Mouse (Mus musculus) megakaryocyte, adult 5-6 weeks (primary cell): ENCODE measurements around the gene Ltk. TPM values are rescaled to one million over a fixed set of nuclear protein-coding genes. Genes with fewer than 3 reads are reported as not detected.

Experiments
- ATAC-seq: 2 replicates; pipeline ENCODE4 v1.8.0; 2016; ENCODE audit warnings: mild to moderate bottlenecking, inconsistent platforms; ENCODE audit not compliant: poor library complexity, severe bottlenecking
- total RNA-seq, 2 experiments: library from RNA; stranded (forward) in 1 of 2; stranded (reverse) in 1 of 2; fragments of 153-499, 151-499 nt in 1 of 2; fragments of 221-1000, 200-1000 nt in 1 of 2; gene quantifications; 2 replicates each; pipeline versions ENCODE4 v1.2.3 to v1.2.4; 2015 to 2017

The Ltk gene
- total RNA-seq (2015) = not detected in 2 replicates
- not detected in 2 replicates for total RNA-seq (2017)

DNA sequence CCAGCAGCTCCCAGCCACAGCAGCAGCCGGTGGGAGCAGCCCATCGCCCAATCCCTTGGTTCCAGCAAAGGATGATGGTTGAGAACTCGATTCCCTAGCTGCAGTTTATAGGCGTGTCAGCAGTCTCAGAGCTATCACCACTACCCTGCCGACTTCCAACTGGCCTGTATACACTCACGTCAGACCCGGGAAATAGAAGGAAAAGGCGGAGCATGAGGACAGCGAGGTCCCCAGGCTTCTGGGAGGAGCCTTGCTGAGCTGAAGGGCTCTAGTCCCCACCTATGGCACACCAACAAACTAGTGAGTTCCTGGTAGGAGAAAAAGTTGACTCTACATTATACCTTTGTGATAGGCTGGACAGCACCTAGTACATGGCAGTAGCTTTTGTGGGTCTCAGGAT is at the start of gene Ltk:
TSS of gene Ltk (minus strand) at position 181 of the 400 bp plus-strand sequence.
- no peak for ATAC-seq

DNA sequence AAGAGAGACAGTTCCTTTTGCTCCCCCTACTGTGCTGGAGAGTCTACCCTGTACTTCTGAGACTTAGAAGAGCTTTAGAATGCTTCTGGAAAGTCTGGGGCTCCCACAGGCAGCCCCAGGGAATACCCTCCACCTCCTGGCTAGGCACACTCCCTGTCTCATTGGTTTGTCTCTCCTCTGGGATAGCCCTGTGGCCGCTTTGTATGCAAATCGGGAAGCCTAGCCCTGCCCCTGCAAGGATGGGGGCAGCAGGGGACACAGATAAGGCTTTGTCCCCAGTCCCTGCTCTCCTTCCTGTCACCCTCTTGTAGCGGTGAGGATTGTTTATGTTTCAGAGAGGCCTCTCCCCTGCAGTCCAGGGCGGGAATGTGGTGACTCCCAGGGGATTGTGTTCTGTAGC is 48.6 kb upstream of the Ltk start:
- no peak for ATAC-seq

DNA sequence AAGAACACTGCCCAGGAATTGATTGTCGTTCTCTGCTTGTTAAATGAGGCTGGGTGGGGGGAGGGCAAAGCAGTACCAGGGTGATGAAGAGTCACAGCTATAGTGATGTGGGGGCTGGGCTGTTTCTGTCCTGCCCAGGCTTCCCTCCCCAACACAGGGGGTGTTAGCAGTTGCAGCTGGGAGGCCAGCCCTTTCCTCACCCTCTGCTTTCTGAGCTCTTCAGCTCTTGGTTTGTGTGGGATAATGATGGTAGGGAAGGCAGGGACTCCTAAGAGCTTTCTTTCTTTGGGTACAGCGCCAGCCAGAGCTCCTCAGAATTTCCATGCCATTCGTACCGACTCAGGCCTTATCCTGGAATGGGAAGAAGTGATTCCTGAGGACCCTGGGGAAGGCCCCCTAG is 48.2 kb upstream of the Ltk start:
- no peak for ATAC-seq

DNA sequence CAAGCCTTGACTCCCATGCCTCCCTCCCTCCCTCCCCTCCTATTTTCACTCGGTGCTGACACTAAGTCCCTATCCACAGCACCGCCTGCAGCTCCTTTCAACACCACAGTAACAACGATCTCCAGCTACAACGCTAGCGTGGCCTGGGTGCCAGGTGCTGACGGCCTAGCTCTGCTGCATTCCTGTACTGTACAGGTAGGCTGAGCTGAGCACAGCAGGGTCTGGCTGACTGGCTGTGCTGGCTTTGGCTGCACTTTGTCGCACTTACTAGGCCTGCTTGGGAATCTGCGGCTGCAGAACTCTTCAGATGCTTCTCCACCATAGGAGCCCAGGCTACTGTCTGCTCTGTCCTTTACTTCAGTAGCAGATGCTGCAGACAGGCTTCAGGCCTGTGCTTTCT is 45.3 kb upstream of the Ltk start:
- ATAC-seq = no peak

DNA sequence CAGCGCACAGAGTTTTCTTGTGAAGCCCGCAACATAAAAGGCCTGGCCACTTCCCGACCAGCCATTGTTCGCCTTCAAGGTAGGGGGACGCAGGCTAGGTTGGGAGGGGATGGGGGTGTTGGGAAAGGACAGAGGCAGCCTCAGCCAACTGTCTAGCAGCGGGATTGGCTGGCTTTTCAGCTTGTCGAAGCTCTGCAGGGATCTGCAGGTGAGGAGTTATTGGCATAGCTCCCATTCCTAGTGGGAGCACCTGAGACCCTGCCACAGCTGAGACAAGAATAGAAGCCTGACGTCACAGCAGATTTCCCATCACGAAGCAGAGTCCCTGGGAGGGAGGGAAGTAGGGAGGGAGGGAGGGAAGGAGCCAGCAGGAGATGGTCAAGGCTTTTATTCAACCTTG is 44.5 kb upstream of the Ltk start:
- no peak for ATAC-seq

DNA sequence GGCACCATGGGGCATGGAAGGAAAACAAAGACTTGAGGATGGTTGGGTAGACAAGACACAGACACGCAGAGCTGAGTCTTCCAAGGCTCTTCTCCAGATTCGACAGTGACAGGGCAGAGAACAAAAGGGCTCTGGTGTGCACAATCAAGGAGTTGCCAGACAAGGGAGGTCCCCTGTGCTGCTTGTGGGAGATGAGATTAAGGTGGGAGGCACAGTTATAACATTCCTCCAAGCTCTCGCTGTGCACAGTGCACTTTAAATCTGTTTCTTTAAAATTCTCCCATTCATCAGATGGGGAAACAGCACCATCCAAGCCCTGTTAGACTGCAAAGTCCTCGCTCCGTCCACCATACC is 44.0 kb upstream of the Ltk start:
- ATAC-seq = no peak

DNA sequence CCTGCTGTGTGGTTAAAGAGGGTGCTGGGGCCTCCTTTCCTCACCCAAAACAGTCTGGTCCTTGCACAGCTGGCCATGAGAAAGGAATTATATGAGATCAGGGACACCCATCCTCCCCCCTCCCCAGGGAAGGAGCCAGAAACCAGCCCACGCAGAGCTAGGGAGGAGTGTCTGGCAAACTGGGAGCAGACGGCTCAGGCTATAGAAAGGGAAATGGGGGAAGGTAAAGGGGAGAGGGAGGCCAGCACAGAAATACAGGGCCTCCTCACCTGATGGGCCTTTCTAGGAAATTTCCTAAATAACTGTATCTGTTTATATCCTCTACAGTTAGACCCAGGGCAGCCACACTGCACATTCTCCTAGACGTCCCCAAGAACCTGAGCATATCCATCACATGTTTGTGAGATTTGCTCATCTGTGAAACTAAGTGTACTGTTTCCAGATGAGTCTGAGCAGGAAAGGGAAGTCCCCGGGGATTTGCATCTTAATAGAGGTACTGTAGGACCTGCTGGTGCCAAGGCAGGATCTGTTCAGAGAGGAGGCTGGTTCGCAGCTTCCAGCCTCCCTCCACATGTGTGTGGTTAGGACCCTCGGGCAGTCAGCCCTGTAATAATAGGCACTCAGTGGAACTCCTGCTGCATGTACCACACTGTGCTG is 43.5 kb upstream of the Ltk start:
- no peak for ATAC-seq

DNA sequence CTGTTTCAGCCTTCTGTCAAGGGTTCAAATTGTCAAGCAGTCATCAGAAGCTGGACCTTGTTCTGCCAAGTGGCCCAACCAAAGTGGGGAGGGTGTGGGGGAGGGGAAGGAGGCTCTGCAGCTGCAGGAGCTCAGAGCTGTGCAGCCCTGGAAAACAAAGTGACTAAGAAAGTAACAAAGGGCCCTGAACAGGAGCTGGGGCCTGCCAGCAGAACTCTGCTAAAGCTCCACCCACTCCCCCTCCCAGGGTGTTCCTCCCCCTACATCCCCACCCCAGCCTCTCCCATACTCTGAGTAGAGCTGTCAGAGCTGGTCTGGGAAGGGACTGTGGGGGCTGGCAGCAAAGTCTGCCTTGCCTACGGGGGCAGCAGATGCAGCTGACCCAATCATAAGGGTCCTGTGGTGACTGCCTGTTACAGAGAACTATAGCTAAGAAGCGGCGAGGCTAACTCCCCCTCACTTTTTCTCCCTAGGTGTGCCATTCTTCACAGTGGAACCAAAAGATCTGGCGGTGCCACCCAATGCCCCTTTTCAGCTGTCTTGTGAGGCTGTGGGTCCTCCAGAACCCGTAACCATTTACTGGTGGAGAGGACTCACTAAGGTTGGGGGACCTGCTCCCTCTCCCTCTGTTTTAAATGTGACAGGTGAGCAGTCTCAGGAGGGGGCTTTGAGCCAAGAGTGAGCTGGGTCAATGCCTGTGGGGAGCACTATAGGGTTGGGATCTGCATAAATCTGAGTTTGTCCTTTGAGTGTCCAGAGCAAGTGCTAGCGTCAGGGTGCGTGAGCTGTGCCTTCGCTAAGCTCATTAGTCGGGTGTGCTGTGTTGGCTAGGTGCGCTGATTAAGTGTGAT is 42.8 kb upstream of the Ltk start:
- no peak for ATAC-seq

DNA sequence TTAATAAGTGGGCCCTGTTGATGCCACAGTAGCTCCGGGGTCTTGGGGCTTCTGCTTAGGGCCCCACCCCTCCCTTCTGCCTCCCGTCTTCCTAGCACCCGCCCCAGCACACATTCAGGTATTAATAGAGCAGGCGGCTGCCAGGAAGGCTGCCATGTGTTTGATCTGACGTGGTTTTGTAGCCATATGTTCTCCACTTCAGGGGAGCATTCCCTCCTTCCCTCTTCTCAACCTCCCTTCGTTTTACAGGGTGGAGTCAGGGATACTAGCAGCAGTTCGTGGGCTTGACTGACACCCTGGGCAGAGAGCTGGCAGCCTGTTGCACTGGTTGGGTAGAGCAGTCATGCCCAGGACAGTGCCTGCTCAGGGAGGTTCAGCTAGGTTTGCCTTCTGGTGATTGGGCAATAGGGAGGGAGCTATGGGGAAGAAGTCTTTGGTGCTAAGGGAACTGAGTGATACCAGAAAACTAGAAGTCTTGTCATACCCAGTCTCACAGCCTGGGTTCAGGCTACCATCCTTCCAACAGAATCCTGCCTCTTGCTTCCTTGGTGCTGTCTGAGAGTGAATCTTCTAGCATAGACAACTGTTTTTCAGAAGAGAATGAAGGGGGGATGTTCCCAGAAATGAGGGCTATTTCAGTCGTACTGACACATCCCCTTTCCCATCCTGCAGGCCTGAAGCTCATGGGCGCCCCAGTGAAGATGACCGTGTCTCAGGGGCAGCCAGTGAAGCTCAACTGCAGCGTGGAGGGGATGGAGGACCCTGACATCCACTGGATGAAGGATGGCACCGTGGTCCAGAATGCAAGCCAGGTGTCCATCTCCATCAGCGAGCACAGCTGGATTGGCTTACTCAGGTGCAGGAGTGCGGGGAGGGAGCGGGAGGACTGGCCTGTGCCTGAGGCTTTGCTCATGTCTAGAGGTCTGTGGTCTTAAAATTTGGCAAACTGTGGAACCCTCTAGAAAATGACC is 40.9 kb upstream of the Ltk start:
- ATAC-seq = peak; percentile 49

DNA sequence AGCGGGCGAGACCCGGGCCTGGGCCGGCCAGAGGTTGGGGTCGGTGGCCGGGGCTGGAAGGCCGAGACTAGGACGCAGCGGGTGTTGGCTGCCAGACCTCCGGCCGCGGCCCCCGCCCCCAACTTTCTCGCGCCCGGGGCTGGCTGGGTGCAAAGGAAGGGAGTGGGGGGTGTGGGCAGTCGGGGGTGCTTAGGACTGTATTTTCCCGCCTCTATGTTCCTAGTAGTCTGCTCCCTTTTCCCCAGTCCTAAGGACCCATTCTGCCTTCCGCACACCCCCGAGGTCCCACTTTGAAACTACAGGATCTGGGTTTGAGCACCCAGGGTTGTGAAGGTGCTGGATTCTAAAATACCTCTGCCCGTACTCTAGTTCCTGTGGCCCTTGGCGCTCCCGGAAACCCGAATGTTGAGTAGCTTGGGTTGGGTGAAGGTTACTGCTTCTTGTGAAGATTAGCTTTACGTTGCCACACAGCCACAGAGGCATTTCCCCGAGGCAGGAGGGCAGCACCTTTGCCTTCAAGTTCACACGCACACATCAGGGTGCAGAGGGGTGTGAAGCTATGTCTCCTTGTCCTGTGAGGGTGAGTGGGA is 39.8 kb upstream of the Ltk start:
- peak; percentile 14; the same call in 1 of the 2 replicates for ATAC-seq

DNA sequence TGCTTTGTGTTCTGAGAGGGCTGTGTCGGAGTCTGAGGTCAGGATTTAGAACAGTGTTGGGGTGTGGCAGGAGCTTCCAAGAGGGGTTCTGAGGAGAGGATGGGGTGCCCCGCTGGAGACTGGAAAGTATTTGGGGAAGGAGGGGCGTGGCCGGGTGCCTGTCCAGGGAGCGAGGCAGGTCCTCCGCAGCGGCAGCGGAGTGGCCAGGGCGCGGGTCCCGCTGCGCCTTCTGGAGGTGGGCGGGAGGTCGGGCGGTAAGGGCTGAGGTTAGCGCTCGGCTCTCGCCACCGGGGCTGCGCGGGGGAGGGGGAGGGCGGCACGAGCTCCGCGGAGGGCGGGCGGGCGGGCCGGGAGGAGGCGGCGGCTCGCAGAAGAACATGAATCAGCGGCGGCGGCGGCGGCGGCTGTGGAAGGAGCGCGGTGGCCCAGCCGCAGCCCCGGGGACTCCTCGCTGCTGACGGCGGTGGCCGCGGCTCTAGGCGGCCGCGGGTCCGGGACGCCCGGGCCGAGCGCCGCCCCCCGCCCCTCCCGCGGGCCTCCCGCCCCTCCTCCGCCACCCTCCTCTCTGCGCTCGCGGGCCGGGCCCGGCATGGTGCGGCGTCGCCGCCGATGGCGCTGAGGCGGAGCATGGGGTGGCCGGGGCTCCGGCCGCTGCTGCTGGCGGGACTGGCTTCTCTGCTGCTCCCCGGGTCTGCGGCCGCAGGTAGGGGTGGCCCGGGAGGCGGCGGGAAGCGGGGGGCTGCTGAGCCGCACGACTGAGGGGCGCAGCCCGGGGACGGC is 39.1 kb upstream of the Ltk start:
- peak; percentile 42 for ATAC-seq

DNA sequence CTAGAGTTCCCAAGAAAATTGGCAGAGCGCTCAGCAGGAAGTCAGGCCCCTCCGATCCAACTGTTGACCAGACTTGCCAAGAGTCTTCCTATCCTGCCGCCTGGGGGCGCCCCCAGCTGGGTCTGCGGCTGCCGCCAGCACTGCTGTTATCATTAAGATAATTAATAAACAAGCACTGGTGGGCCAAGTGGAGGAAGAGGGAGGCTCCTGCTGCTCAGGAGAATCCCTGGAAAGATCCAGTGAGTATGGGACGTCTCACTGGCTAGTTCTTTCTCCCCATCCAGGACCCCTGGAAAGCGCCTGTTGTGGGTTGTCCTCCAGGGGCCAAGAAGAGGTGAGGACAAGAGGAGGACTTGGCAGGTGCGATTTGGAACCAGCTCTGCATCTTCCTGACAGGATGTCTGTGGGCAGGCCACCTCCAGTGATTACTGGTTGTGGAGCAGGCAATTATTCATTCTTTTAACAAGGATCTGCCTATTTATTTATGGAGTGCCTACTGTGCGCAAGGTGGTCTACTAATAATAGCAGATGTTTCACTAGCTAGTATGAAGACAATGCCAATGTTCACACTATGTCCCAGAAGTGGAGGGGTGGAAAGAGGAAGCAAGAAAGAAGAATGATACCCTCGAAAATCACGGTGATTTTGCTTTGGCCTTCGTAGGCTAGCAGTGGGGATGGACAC is 38.2 kb upstream of the Ltk start:
- ATAC-seq = no peak

DNA sequence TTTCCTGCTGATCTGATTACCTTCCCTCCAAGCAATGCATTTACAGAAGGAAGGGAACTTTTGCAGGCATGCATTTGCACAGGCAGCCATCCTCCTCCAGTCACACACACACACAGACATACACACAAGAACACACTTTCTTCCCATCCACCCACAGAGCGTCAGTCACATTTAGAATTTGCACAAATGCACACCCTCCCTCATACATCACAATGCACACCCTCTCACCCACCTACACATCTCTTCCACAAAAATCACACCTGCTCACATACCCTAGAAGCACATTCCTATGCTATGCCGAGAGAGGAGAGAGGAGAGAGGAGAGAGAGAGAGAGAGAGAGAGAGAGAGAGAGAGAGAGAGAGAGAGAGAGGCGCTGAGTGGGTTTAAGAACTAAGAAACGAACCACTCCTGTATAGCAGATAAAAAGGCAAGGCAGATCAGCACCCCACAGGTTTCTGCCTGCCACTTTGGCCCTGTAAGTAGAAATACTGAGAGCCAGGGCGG is 37.1 kb upstream of the Ltk start, which contains the start of gene Tyro3:
TSS of gene Tyro3 (plus strand) at position 455 of the 505 bp plus-strand sequence.
- no peak for ATAC-seq

DNA sequence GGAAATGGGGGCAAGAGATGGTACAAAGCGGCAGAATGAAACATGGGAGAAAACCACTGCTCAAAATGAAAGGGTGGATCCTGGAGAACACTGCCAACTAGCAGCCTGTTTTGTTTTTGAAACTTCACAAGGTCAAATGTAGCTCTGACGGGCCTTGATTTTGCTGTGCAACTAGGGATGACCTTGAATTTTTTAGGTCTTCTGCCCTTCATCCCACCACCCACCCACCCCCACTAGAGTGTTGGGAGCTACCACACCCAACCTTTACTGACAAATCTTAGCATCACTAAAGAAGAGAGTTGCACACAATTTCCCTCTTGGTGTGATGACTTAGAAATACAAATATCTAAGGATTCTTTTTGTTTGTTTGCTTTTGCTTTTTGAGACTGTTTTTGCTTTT is 29.8 kb upstream of the Ltk start:
- no peak for ATAC-seq

DNA sequence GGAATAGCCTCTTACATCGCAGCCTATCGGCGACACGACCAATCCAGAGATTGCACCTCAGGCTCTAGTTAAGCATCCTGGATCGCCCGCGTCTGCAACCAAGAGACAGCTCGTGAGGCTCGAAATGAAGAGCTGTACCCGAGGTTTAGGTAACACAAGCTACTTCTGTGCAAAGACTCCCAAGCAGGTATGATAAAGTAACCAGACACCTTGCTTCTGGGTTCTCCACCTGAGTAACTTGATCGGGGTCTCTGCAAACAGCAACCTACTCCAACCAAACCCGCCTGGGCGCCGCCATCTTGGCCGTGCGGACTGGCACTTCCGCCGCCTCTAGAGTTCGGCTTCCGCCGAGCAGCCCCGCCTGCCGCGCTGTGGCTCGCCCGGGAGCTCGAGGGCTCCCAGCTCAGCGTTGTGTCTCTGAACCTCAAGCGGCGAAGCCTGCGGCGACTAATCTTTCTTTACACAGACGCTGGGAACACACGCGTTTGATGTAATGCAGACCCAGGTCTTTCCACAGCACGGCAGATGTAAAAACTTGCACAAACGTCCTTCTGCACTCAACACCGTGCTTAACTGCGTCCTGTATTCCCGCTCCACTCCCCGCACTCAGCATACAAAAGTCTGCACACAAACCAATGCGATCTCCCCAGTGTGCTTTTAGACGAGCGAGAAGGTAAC is 27.1 kb upstream of the Ltk start, which contains the start of gene Rpap1:
TSS of gene Rpap1 (minus strand) at position 332 of the 678 bp plus-strand sequence.
- ATAC-seq = peak; percentile 100

DNA sequence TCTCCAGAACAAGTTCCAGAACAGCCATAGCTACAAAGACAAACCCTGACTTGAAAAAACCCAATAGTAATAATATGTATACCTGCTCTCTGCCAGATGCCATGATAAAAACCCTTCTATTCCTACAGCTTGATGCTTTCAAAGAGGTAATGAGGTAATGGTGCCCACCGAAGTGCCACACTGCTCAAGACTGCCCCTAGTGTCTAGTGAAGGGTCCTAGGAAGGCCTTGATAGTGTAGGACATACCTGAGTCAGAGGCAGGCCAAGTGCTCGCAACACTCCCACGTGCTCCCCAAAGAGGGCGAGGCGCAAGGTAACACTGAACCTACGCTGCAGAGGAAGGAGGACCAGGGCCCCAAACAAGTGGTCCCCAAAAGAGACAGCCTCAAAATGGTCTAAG is 7.0 kb upstream of the Ltk start:
- no peak for ATAC-seq

DNA sequence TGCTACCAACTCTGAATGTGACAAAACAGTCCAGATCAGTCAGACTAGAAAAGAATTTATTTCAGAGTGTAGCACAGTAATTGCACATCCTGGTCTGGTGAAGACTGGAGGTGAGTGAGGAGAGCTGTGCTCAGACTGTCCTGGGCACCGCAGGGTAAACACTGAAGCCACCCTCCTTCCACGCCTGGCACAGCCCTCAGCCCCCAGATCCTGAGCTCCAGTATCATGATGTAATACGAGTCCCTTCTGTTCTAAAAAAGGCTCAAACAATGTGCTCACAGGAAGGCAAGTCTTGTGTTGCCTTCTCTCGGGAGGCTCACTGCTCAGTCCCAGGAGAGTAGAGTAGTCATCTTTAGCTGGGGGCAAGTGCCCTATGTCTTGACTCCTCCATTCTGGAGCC is 3.7 kb upstream of the Ltk start:
- ATAC-seq = no peak

DNA sequence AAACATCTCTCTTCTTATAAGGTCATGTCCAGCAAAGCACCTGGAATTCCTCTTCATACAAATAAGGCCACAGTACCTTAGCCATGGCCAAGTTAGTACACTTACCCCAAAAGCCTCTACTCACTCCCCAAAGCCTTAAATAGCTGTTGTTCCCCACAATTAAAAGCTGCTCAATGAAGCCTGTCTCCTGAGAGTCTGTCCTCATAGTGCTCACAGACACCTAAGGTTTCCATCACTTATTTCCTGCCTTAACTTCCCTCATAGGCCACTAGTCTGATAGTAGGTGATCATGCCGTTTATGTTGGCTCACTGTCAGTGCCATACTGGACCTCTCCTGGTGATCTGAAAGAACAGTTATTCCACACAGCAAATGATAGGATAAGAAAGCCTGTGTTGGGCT is 2.0 kb upstream of the Ltk start:
- no peak for ATAC-seq
